Mouse (Mus musculus) heart, adult 2 months (tissue): ENCODE measurements around the gene Arhgef28.

Experiments
- CTCF ChIP-seq: fragments of 200-600 bp; IDR thresholded peaks from 2 replicates; pipeline ENCODE4 v1.8.1; 2022; ENCODE audit warnings: antibody characterized with exemption, mild to moderate bottlenecking, moderate library complexity
- EP300 ChIP-seq: fragments of 200-500 bp; IDR thresholded peaks from 2 replicates; pipeline ENCODE4 v1.6.1; 2011; ENCODE audit warnings: low read depth, low read length, control low read depth; ENCODE audit not compliant: insufficient read depth
- POLR2A ChIP-seq: fragments of 200-500 bp; IDR thresholded peaks from 2 replicates; pipeline ENCODE4 v1.6.1; 2011; ENCODE audit warnings: mild to moderate bottlenecking, low read depth, low read length, control low read depth; ENCODE audit not compliant: insufficient read depth

DNA sequence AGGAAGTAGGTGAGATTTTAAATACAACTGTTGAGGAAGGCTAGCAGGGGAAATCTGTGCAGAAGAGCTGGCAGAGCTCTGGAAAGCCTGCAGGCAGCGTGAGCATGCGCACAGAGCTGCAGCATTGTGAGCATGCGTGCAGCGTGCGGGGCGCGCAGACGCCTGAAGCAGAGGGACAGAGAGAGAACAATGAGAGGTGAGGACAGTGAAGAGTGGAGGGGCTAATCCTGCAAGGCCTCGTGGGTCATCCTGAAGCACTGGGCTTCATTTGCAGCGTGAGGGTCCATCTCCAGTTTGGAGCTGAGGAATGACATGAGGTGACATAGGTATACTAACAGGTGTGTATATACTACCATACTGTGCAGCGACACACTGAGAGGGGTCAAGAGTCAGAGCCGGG is 35.0 kb downstream of the Arhgef28 start:
- TF ChIP-seq POLR2A (no peak), CTCF (no peak), EP300 (no peak)
